Mouse (Mus musculus) intestine, embryonic 16.5 days (tissue): ENCODE measurements around the gene Tex2. TPM values are rescaled to one million over a fixed set of nuclear protein-coding genes. Genes with fewer than 3 reads are reported as not detected.

Source experiments
- ATAC-seq: fragments of 200-750 bp; cut with Nextera tagmentation; 2 replicates; pipeline ENCODE4 v1.8.0; 2017; ENCODE audit warnings: moderate TSS enrichment, moderate library complexity
- H3K27ac ChIP-seq: fragments of 300-500 bp; sonication (generic); 2 replicates; pipeline ENCODE4 v1.5.1; 2014; ENCODE audit warnings: mild to moderate bottlenecking, low read length
- H3K27me3 ChIP-seq: fragments of 300-500 bp; sonication (generic); replicated peaks from 2 replicates; pipeline ENCODE4 v1.6.1; 2014; ENCODE audit warnings: low read length, control low read depth, mixed read lengths; ENCODE audit not compliant: control insufficient read depth, insufficient read depth
- H3K36me3 ChIP-seq: fragments of 300-500 bp; sonication (generic); 2 replicates; pipeline ENCODE4 v1.6.1; 2014; ENCODE audit warnings: low read length, control low read depth; ENCODE audit not compliant: control insufficient read depth, insufficient read depth
- H3K4me1 ChIP-seq: fragments of 300-500 bp; sonication (generic); 2 replicates; pipeline ENCODE4 v1.6.1; 2014; ENCODE audit warnings: low read length, control low read depth, mixed read lengths; ENCODE audit not compliant: control insufficient read depth, insufficient read depth
- H3K4me2 ChIP-seq: fragments of 300-500 bp; sonication (generic); 2 replicates; pipeline ENCODE4 v1.6.1; 2014; ENCODE audit warnings: low read depth, low read length, control low read depth
- H3K4me3 ChIP-seq: fragments of 300-500 bp; sonication (generic); 2 replicates; pipeline ENCODE4 v1.5.1; 2014; ENCODE audit warnings: mild to moderate bottlenecking, low read length
- H3K9ac ChIP-seq: fragments of 300-500 bp; sonication (generic); 2 replicates; pipeline ENCODE4 v1.6.1; 2014; ENCODE audit warnings: low read depth, low read length
- H3K9me3 ChIP-seq: fragments of 300-500 bp; sonication (generic); 2 replicates; pipeline ENCODE4 v1.6.1; 2016; ENCODE audit warnings: low read length, control low read depth; ENCODE audit not compliant: control insufficient read depth
- WGBS: fragments of 180-500 bp; shearing (Covaris S2); extraction: QIAGEN DNeasy Blood & Tissue Kit; methylation state at CpG from one replicate; pipeline ENCODE4 v1.1.7; 2014; 5-methylcytosine and 5-hydroxymethylcytosine counted together
- polyA plus RNA-seq: library from polyadenylated mRNA; unstranded; fragments of >200 nt; fragmentation: Nextera tagmentation; extraction: Ambion mirVana; gene quantifications from 2 replicates; pipeline ENCODE4 v1.2.1, GENCODE M21; 2015

The Tex2 gene
- polyA plus RNA-seq, 1 experiment from 2014 or later: 11.7 TPM

DNA sequence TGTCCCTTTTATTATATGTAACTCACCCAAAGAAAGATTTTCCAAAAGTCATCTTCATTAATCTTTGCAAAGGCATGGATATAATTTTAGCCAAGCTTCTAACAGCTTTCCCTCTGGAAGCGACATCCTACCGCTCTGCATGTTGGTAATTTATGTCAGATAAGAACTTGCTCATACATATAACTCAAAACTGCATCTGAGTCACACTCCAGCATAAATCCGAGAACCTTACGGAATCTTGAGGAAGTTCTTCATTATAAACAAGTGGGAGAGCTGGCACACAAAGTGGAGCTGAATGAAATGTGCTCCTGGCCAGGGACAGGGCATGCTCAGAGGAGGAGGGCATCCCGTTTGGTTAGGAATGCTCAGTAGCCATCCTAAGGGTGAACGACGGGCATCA, 53.5 kb downstream of the Tex2 start:
- Histone ChIP-seq H3K4me3 (no peak overlapping the region), H3K36me3 (no peaks in the 10 kb centered on the region), H3K4me2 (no peak overlapping the region), H3K4me1 (peaks cover 19% of the 10 kb centered on the region), H3K27ac (no peak overlapping the region), H3K9me3 (no peaks in the 10 kb centered on the region), H3K9ac (no peak overlapping the region), H3K27me3 (no peaks in the 10 kb centered on the region)
- 75% methylated on average over 7 of the region's 7 CpGs for WGBS
- no peak for ATAC-seq

DNA sequence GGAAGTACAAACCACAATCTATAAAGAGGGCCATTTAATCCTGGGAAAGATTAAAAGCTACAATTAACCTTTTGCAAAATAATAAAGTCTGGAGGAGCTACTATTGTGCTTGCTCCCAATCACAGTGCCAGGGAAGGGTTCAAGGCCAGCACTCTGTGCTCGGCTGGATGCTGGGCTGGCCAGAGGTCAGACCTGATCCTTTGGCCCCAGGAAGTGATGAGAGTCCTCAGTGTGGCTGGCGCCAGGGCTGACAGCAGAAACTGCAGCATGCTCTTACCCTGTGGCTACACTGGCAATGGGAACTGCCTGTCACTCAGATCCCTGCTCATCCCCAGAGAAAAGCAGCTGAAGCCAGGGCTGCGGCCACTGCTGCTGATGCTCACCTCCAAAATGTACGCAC, 55.2 kb downstream of the Tex2 start:
- no peak overlapping the region for H3K9ac ChIP-seq
- H3K4me2 ChIP-seq: no peak overlapping the region
- no peaks in the 10 kb centered on the region for H3K9me3 ChIP-seq
- WGBS: 68% methylated on average over 4 of the region's 4 CpGs
- ATAC-seq: no peak
- peaks cover 20% of the 10 kb centered on the region for H3K4me1 ChIP-seq
- H3K36me3 ChIP-seq: no peaks in the 10 kb centered on the region
- no peak overlapping the region for H3K4me3 ChIP-seq
- no peak overlapping the region for H3K27ac ChIP-seq
- H3K27me3 ChIP-seq: no peaks in the 10 kb centered on the region

DNA sequence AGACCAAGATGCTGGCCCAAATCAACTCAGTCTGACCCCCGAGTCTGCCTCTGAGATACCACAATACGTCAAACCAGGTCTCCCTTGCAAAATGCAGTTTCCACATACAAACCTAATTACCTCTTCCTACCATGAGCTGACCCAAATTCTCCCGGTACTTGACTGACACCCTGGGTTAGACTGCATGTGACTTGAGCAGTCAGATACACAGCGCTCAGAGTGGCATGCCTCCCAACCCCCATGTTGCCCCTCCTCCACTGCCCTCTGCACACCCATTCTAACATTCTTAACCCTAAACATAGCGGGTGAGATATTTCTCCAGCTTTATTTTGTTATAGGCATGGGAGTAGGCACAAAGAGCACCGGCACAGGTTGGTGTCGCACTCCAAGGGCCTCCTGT, 55.8 kb downstream of the Tex2 start:
- 72% methylated on average over 7 of the region's 7 CpGs for WGBS
- peaks cover 20% of the 10 kb centered on the region for H3K4me1 ChIP-seq
- H3K27me3 ChIP-seq: no peaks in the 10 kb centered on the region
- no peaks in the 10 kb centered on the region for H3K9me3 ChIP-seq
- no peak overlapping the region for H3K27ac ChIP-seq
- ATAC-seq: no peak
- H3K4me2 ChIP-seq: no peak overlapping the region
- no peak overlapping the region for H3K9ac ChIP-seq
- no peaks in the 10 kb centered on the region for H3K36me3 ChIP-seq
- no peak overlapping the region for H3K4me3 ChIP-seq

DNA sequence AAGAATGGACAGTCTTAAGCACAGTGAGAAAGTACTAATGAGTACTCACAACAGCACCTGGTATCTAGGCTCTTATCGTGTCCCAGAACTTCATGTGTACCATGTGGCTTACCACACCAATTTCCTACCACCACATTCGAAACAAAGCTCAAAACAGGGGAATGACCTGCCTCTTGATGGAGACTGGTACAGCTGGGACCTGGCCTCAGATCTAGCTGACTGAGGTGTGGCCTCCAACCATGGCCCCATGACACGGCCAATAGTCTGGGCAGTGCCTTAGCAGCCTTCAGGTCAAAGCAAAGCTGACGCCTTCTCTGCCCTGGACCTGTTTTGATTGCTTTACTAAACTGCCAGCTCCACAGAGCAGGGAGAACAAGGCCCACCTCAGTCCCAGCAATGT, 56.5 kb downstream of the Tex2 start:
- WGBS: 56% methylated on average over 4 of the region's 4 CpGs
- no peaks in the 10 kb centered on the region for H3K36me3 ChIP-seq
- H3K9me3 ChIP-seq: no peaks in the 10 kb centered on the region
- H3K4me2 ChIP-seq: no peak overlapping the region
- peaks cover 20% of the 10 kb centered on the region for H3K4me1 ChIP-seq
- 0 out of 2 replicates have a peak, but pooled peaks have one; percentile 15 for ATAC-seq
- H3K27ac ChIP-seq: peak overlapping the region; percentile 64; the same call in 1 of the 2 replicates
- H3K27me3 ChIP-seq: no peaks in the 10 kb centered on the region
- H3K4me3 ChIP-seq: no peak overlapping the region
- H3K9ac ChIP-seq: no peak overlapping the region

DNA sequence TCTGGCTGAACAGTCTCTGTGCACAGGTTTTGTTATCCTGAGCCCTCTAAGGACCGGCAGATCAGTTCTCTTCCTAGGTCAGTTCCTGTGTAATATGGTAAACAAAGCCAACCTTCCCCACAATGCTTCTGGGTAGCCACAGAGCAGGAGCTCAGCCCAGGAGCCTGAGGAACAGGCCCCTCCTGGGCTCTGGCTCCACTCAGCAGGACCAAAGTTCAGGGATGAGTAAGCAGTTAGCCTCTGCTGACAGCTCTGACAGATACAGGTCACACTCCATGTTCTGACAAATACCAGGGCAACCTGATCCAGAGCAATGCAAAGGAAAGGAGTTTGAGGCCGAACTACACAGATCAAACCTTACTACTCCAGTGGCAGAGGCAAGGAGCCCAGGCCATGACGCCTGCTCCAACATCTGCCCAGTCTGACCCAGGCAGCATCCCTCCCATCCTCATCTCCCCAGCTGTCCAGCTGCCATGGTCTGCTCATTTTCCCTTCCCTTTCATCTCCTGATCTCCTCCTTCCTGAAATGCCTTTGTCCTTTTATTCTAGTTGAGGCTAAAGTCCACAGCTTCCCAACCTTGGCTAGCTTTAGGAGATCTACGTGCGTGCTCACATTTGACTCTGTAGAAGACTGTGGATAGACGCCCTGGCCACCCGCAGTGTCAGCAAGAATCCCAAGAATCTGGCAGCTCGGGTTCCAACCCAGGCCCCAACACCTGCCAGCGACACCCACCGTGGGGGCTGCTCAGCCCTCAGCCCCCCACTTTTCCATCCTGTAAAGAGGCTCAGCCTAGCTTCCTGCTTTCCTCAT, 57.2 kb downstream of the Tex2 start:
- Histone ChIP-seq H3K4me1 (peaks cover 20% of the 10 kb centered on the region), H3K36me3 (no peaks in the 10 kb centered on the region), H3K27me3 (no peaks in the 10 kb centered on the region), H3K27ac (peak overlapping the region; percentile 64), H3K9ac (no peak overlapping the region), H3K4me2 (no peak overlapping the region), H3K4me3 (no peak overlapping the region), H3K9me3 (no peaks in the 10 kb centered on the region)
- 32% methylated on average over 10 of the region's 10 CpGs for WGBS
- ATAC-seq: peak; percentile 95

DNA sequence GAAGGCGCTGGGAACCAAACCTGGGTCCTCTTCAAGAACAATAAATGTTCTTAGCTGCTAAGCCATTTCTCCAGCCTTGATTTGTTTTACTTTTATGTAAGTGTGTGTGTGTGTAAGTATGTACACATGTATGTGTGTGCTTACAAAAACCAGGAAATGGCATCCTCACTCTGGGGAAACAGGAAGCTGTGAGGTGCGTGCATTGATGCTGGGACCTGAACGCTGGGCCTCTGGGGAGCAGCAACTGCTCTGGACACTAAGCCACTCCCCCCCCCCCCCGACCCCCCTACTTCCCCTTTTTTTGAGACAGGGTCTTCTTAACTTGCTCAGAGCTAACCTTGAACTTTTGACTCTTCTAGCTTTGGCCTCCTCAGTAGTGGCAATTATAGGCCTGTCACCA, 62.8 kb downstream of the Tex2 start:
- H3K4me3 ChIP-seq: no peak overlapping the region
- H3K9ac ChIP-seq: no peak overlapping the region
- no peaks in the 10 kb centered on the region for H3K9me3 ChIP-seq
- H3K4me2 ChIP-seq: no peak overlapping the region
- ATAC-seq: no peak
- peaks cover 3% of the 10 kb centered on the region for H3K4me1 ChIP-seq
- no peaks in the 10 kb centered on the region for H3K27me3 ChIP-seq
- no peaks in the 10 kb centered on the region; the same call in 1 of the 2 replicates for H3K36me3 ChIP-seq
- WGBS: 94% methylated on average over 4 of the region's 4 CpGs
- H3K27ac ChIP-seq: no peak overlapping the region

DNA sequence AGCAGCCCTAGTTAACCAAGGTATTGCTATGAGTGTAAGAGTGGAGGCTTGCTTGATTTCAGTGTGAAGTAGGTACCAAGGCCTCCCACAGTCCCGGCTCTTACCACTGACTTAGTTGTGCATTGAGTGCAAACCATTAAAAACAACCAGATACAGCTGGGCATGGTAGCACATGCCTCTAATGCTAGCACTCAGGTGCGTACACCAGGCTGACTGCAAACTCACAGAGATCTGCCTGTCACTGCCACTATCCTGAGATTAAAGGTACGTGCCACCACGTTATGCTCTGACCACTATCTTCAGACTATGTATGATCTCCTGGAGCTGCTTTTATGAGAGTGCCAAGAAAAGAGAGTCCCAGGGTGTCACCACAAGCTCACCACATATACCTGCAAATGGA, 67.1 kb downstream of the Tex2 start:
- Histone ChIP-seq H3K36me3 (no peaks in the 10 kb centered on the region; the same call in 1 of the 2 replicates), H3K9ac (no peak overlapping the region), H3K4me1 (no peaks in the 10 kb centered on the region), H3K4me3 (no peak overlapping the region), H3K27me3 (no peaks in the 10 kb centered on the region), H3K9me3 (no peaks in the 10 kb centered on the region), H3K4me2 (no peak overlapping the region), H3K27ac (no peak overlapping the region)
- ATAC-seq: no peak
- 94% methylated on average over 4 of the region's 4 CpGs for WGBS

DNA sequence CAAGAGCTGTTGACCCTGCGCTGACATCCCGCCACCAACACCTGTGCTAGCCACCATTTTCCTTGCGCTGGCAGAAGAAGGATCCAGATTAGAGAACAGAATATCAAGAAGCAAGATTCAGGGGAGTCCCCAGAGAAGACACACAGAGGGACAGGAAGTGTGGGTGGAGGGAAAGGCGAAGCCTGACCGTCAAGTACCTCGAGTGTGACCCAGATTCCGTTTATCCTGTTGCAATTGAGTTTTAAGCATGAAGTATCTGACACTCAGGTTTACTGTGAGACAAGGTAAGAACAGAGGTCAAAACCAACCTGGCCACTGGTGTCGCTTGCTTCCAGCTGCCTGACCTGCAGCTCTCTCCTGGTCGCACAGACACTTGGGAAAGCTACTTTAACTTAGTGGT, 68.3 kb downstream of the Tex2 start:
- H3K4me1 ChIP-seq: no peaks in the 10 kb centered on the region
- no peak overlapping the region for H3K4me2 ChIP-seq
- no peaks in the 10 kb centered on the region for H3K9me3 ChIP-seq
- ATAC-seq: no peak
- WGBS: 90% methylated on average over 9 of the region's 9 CpGs
- no peak overlapping the region for H3K9ac ChIP-seq
- H3K27me3 ChIP-seq: no peaks in the 10 kb centered on the region
- no peak overlapping the region for H3K27ac ChIP-seq
- no peak overlapping the region for H3K4me3 ChIP-seq
- H3K36me3 ChIP-seq: no peaks in the 10 kb centered on the region; the same call in 1 of the 2 replicates

DNA sequence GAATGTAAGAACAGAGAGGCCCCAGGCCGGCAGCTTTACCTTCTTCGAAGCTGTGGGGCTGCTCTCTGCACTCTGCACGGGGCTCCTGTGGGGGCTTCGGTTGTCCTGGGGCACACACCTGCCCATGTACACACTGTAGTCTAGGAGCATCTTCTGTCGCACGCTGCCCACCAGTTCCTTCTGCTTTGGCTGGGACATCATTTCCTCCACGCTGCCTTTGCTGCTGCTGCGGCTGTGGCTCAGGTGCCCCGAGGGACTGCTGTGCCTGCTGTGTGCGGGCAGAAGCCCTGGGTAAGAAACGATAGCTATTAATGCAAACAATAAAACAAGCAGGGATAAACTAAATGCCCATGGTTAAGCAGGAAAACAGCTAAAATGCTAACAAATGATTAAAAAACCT, 69.1 kb downstream of the Tex2 start:
- WGBS: 91% methylated on average over 11 of the region's 11 CpGs
- H3K9me3 ChIP-seq: no peaks in the 10 kb centered on the region
- no peaks in the 10 kb centered on the region for H3K4me1 ChIP-seq
- H3K27ac ChIP-seq: no peak overlapping the region
- no peak overlapping the region for H3K4me2 ChIP-seq
- no peaks in the 10 kb centered on the region; the same call in 1 of the 2 replicates for H3K36me3 ChIP-seq
- H3K9ac ChIP-seq: no peak overlapping the region
- no peak for ATAC-seq
- no peak overlapping the region for H3K4me3 ChIP-seq
- H3K27me3 ChIP-seq: no peaks in the 10 kb centered on the region

DNA sequence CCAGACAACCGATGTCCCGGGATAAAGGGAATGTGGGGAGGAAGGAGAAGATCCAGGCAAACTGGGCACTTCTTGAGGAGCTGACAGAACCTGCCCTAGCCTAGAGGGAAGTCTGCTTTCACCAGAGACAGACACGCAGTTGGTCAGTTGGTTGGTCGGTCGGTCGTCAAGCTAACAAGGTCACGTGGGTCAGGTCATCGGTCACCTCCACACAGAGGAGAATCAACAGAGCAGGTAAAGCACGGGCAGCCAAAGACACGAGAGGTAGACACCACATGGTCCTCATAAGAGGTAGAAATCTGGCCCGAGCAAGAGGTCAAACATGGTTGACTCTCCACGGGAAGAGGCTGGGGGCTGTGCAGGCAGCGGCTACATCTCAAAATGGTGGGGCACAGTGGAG, 70.2 kb downstream of the Tex2 start:
- Histone ChIP-seq H3K4me1 (no peaks in the 10 kb centered on the region), H3K9me3 (no peaks in the 10 kb centered on the region), H3K9ac (no peak overlapping the region), H3K36me3 (no peaks in the 10 kb centered on the region; the same call in 1 of the 2 replicates), H3K27ac (no peak overlapping the region), H3K4me2 (no peak overlapping the region), H3K4me3 (no peak overlapping the region), H3K27me3 (no peaks in the 10 kb centered on the region)
- ATAC-seq: no peak
- whole genome bisulfite sequencing: 83% methylated on average over 13 of the region's 13 CpGs
